Mouse (Mus musculus) kidney, adult 2 months (tissue): ENCODE results near the gene Rph3a. TPM values are rescaled to one million over a fixed set of nuclear protein-coding genes. Genes with fewer than 3 reads are reported as not detected.

Source experiments
- DNase-seq: peaks from one replicate; pipeline ENCODE4 v3.0.0; 2021
- H3K27ac ChIP-seq: fragments of 200-500 bp; 2 replicates; pipeline ENCODE4 v1.5.1; 2012; ENCODE audit warnings: low read depth, low read length, control low read depth, inconsistent platforms; ENCODE audit not compliant: insufficient read depth
- H3K27me3 ChIP-seq: fragments of 200-500 bp; replicated peaks from 2 replicates; pipeline ENCODE4 v1.6.1; 2012; ENCODE audit warnings: mild to moderate bottlenecking, moderate library complexity, low read length, inconsistent platforms; ENCODE audit not compliant: control insufficient read depth, insufficient read depth
- H3K36me3 ChIP-seq: fragments of 200-500 bp; 2 replicates; pipeline ENCODE4 v1.6.1; 2012; ENCODE audit warnings: mild to moderate bottlenecking, moderate library complexity, low read length, inconsistent platforms; ENCODE audit not compliant: control insufficient read depth, insufficient read depth
- H3K4me1 ChIP-seq: fragments of 200-500 bp; 2 replicates; pipeline ENCODE4 v1.6.1; 2011; ENCODE audit warnings: low read length; ENCODE audit not compliant: control insufficient read depth, insufficient read depth
- H3K4me3 ChIP-seq: fragments of 200-500 bp; 2 replicates; pipeline ENCODE4 v1.5.1; 2011; ENCODE audit warnings: mild to moderate bottlenecking, low read depth, low read length, control low read depth; ENCODE audit not compliant: insufficient read depth
- CTCF ChIP-seq: fragments of 200-500 bp; conservative IDR thresholded peaks from 2 replicates; pipeline ENCODE4 v1.5.1; 2011; ENCODE audit warnings: low read depth, mild to moderate bottlenecking, control low read depth, low read length, moderate library complexity, mixed read lengths; ENCODE audit not compliant: insufficient read depth, insufficient read length
- POLR2A ChIP-seq: fragments of 200-500 bp; IDR thresholded peaks from one replicate; pipeline ENCODE4 v1.6.1; 2011; ENCODE audit warnings: low read depth, low read length, control low read depth
- WGBS: fragments of 180-500 bp; shearing (Covaris S2); methylation state at CpG from one replicate; pipeline ENCODE4 v1.1.7; 2018; 5-methylcytosine and 5-hydroxymethylcytosine counted together
- polyA plus RNA-seq: library from polyadenylated mRNA; depleted of rRNA; stranded (reverse); fragments of >200 nt; gene quantifications from 2 replicates; pipeline ENCODE4 v1.2.3, GENCODE M21; 2012

Rph3a gene
- polyA plus RNA-seq, 1 experiment, result 0.80 TPM

- TF ChIP-seq CTCF, result no peak
- no peak for TF ChIP-seq POLR2A
- no peak overlapping the region for H3K27ac ChIP-seq
- no peak for DNase-seq
- H3K4me3 ChIP-seq, result no peak overlapping the region
- H3K36me3 ChIP-seq, result no peaks in the 10 kb centered on the region
- H3K27me3 ChIP-seq, result no peaks in the 10 kb centered on the region
- no peaks in the 10 kb centered on the region for H3K4me1 ChIP-seq
- WGBS, result 33% methylated on average over 4 of the region's 4 CpGs
Measured at GRCm38 (mm10) chr5:121006176-121006575, 3.7 kb downstream of the Rph3a start.

- H3K4me1 ChIP-seq, result no peaks in the 10 kb centered on the region
- H3K27ac ChIP-seq, result no peak overlapping the region
- 28% methylated on average over 17 of the region's 17 CpGs for WGBS
- no peaks in the 10 kb centered on the region for H3K27me3 ChIP-seq
- no peaks in the 10 kb centered on the region for H3K36me3 ChIP-seq
- no peak overlapping the region for H3K4me3 ChIP-seq
- DNase-seq, result no peak
- TF ChIP-seq CTCF (no peak), POLR2A (no peak)
Measured at GRCm38 (mm10) chr5:121003781-121004180, 6.1 kb downstream of the Rph3a start.

GRCm38 (mm10) chr5:120999573-120999972 is 10.3 kb downstream of the Rph3a start:
- WGBS, result 37% methylated on average over 12 of the region's 12 CpGs
- TF ChIP-seq CTCF, result peak; percentile 41
- TF ChIP-seq POLR2A, result no peak
- no peaks in the 10 kb centered on the region for H3K4me1 ChIP-seq
- H3K27me3 ChIP-seq, result no peaks in the 10 kb centered on the region
- no peak overlapping the region for H3K27ac ChIP-seq
- no peak for DNase-seq
- no peaks in the 10 kb centered on the region for H3K36me3 ChIP-seq
- no peak overlapping the region for H3K4me3 ChIP-seq

- H3K4me1 ChIP-seq, result no peaks in the 10 kb centered on the region
- H3K27ac ChIP-seq, result no peak overlapping the region
- no peaks in the 10 kb centered on the region for H3K36me3 ChIP-seq
- H3K4me3 ChIP-seq, result no peak overlapping the region
- DNase-seq, result no peak
- WGBS, result 89% methylated on average over 3 of the region's 3 CpGs
- H3K27me3 ChIP-seq, result no peaks in the 10 kb centered on the region
- TF ChIP-seq CTCF, result no peak
- no peak for TF ChIP-seq POLR2A
Measured at GRCm38 (mm10) chr5:120988373-120988772, 21.5 kb downstream of the Rph3a start.

DNA sequence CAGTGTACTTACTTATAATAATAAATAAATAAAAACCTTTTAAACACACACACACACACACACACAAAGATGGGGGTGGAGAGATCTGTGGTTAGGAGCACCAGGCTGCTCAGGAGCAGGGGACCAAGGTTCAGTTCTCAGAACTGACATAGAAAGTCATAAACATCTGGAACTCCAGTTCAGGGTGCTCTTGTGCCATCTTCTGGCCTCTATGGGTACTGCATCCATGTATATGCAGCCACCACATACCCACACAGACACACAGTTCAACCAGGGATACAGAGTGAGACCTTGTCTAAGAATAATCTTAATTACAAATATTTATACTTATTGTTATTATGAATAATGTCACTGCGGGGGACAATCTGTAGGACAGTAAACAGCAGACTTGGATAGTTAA is 26.9 kb downstream of the Rph3a start:
- Histone ChIP-seq H3K27ac (no peak overlapping the region), H3K27me3 (no peaks in the 10 kb centered on the region), H3K4me1 (no peaks in the 10 kb centered on the region), H3K4me3 (no peak overlapping the region), H3K36me3 (no peaks in the 10 kb centered on the region)
- 88% methylated on average over 1 of the region's 1 CpGs for WGBS
- no peak for DNase-seq
- TF ChIP-seq CTCF (0 out of 2 replicates have a peak, but pooled peaks have one; percentile 12), POLR2A (no peak)

GRCm38 (mm10) chr5:120981211-120981610 is 28.7 kb downstream of the Rph3a start:
- H3K27me3 ChIP-seq, result no peaks in the 10 kb centered on the region
- TF ChIP-seq CTCF, result no peak
- no peak for TF ChIP-seq POLR2A
- 92% methylated on average over 11 of the region's 11 CpGs for WGBS
- no peak for DNase-seq
- no peak overlapping the region for H3K4me3 ChIP-seq
- no peaks in the 10 kb centered on the region for H3K4me1 ChIP-seq
- no peaks in the 10 kb centered on the region for H3K36me3 ChIP-seq
- H3K27ac ChIP-seq, result no peak overlapping the region

DNA sequence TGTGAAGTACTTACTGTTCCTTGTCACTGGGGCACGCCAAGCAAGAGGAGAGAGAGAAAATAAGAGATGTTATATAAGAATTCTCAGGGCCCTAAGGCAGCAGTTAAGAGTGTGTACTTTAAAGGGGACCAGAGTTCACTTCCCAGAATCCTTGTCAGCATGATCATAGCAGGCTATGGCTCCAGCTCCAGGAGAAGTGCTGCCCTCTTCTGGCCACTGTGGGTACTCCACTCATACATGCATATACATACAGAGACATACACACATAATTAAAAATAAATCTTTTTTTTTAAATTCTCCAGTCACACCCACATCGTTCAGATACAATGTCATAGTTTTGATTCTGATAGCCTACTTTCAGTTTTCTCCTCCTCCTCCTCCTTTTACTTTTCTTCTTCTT is 29.8 kb downstream of the Rph3a start:
- DNase-seq, result no peak
- H3K4me3 ChIP-seq, result no peak overlapping the region
- H3K4me1 ChIP-seq, result no peaks in the 10 kb centered on the region
- 90% methylated on average over 2 of the region's 2 CpGs for WGBS
- TF ChIP-seq CTCF (no peak), POLR2A (no peak)
- H3K36me3 ChIP-seq, result no peaks in the 10 kb centered on the region
- H3K27me3 ChIP-seq, result no peaks in the 10 kb centered on the region
- H3K27ac ChIP-seq, result no peak overlapping the region

DNA sequence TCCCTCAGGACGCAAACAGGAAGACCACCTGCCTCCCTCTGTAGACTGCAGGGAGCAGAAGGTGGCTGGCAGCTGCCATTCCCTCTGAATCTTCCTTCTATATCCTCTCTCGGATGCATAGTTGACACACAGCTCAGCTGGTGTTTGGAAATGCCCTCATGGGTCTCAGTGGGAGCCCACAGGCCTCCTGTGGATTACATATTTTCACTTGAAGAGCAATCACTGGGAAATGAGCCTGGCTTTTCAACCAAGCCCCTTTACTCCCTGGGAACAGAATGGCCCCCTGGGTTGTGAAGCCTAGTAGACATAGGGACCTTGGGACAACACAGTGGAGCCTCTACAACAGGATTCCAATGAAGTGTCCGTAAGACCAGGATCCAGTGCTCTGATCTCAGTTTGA is 33.8 kb downstream of the Rph3a start:
- no peaks in the 10 kb centered on the region for H3K4me1 ChIP-seq
- no peaks in the 10 kb centered on the region for H3K36me3 ChIP-seq
- no peaks in the 10 kb centered on the region for H3K27me3 ChIP-seq
- H3K27ac ChIP-seq, result no peak overlapping the region
- no peak for DNase-seq
- H3K4me3 ChIP-seq, result no peak overlapping the region
- TF ChIP-seq POLR2A, result no peak
- TF ChIP-seq CTCF, result no peak
- 67% methylated on average over 3 of the region's 3 CpGs for WGBS
